In the genomic region with DNA sequence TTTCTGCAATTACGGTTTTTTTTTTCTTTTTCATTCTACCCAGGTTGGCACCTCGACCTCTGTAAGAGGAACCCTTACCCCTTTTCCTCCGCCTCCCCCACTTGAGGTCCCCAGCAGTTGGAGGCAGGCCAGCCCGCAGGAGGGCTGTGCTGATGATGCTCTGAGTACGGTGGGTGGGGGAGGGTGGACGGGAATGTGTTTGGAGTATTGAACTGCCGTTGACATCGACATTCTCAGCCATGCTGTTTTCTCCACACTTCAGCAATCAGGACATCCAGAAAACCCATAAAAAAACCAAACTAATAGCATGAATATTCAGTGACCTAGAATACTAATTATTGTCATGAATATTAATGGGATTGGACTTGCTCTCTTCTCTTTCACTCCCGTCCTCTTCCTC, we compare ENCODE assay signal across 10 mouse cellular contexts.
DNase-seq lines count a peak whose midpoint lies in the region; ATAC-seq and TF ChIP-seq lines count a peak whose summit lies in the region.
"Had no signal": no experiment of that assay in that cellular context is flagged by ENCODE, and none has a peak within 500 bp of the region (broad histone marks: within the 10 kb centered on the region; RNA-seq: fewer than 3 reads in every experiment).

No protein-coding gene starts in this region.

- H3K4me2 ChIP-seq in heart, postnatal 0 days (ENCODE audit: low read depth, low read length): peak overlapping the region; percentile 48
- peak overlapping the region; percentile 17 for H3K4me2 ChIP-seq in embryonic facial prominence, embryonic 11.5 days (ENCODE audit: low read depth, low read length)
- peak overlapping the region; percentile 40 for H3K4me2 ChIP-seq in midbrain, embryonic 11.5 days
- H3K4me2 ChIP-seq: limb, embryonic 15.5 days had no signal

- peak overlapping the region; percentile 8; the same call in 1 of the 2 replicates for H3K4me3 ChIP-seq in heart, postnatal 0 days (ENCODE audit: low read depth, low read length)
- no peak overlapping the region for H3K4me3 ChIP-seq in embryonic facial prominence, embryonic 11.5 days (ENCODE audit: low read depth, low read length)
- no peak overlapping the region for H3K4me3 ChIP-seq in midbrain, embryonic 11.5 days (ENCODE audit: low read depth, low read length)
- H3K4me3 ChIP-seq: limb, embryonic 15.5 days had no signal

- TF ChIP-seq CTCF in heart, postnatal 0 days (IDR thresholded peaks at IDR 0.05; ENCODE audit: low read depth): no peak

- no peak overlapping the region for H3K27ac ChIP-seq in heart, postnatal 0 days (ENCODE audit: low read depth)
- no peak overlapping the region for H3K27ac ChIP-seq in embryonic facial prominence, embryonic 11.5 days (replicated peaks; ENCODE audit: low read depth, low read length)
- H3K27ac ChIP-seq in midbrain, embryonic 11.5 days (ENCODE audit: low read depth, low read length): peak overlapping the region; percentile 12; the same call in 1 of the 2 replicates
- H3K27ac ChIP-seq: limb, embryonic 15.5 days had no signal

- no peaks in the 10 kb centered on the region for H3K4me1 ChIP-seq in heart, postnatal 0 days (ENCODE audit: control insufficient read depth, insufficient read depth)
- H3K4me1 ChIP-seq in embryonic facial prominence, embryonic 11.5 days (ENCODE audit: control insufficient read depth, insufficient read depth, low read length): no peaks in the 10 kb centered on the region
- peaks cover 23% of the 10 kb centered on the region for H3K4me1 ChIP-seq in midbrain, embryonic 11.5 days (ENCODE audit: control insufficient read depth, insufficient read depth, low read length)

- H3K27me3 ChIP-seq in heart, postnatal 0 days (ENCODE audit: control insufficient read depth, insufficient read depth, low read length): no peaks in the 10 kb centered on the region
- H3K27me3 ChIP-seq in embryonic facial prominence, embryonic 11.5 days (ENCODE audit: control insufficient read depth, insufficient read depth, low read length): no peaks in the 10 kb centered on the region
- H3K27me3 ChIP-seq in midbrain, embryonic 11.5 days (ENCODE audit: control insufficient read depth, insufficient read depth, low read length): peaks cover 3% of the 10 kb centered on the region; the same call in 1 of the 2 replicates
- H3K27me3 ChIP-seq: limb, embryonic 15.5 days had no signal

- no peak for DNase-seq in heart, postnatal 0 days (ENCODE audit: low spot score)
- DNase-seq in heart, postnatal 14 days: no peak
- DNase-seq in embryonic facial prominence, embryonic 11.5 days (ENCODE audit: low spot score): peak; percentile 46
- peak; percentile 34 for DNase-seq in kidney, adult 11 months
- DNase-seq in midbrain, embryonic 11.5 days (ENCODE audit: low spot score, missing footprints): no peak
- DNase-seq in adrenal gland, postnatal 36 days: no peak
- no peak for DNase-seq in left cerebral cortex, postnatal 25 days (ENCODE audit: low spot score in 2 of 2)
- no peak for DNase-seq in lung, postnatal 25 days (ENCODE audit: low spot score)
- DNase-seq: thymus, postnatal 36 days had no signal

- intact Hi-C loops in heart, postnatal 14 days (cut with DNase I): loop anchor here (5.0 kb wide), 2 partner anchors 103 to 192 kb away; no protein-coding TSS in a partner anchor
- intact Hi-C loops in left cerebral cortex, postnatal 25 days (cut with DNase I): no loop called here

- H3K36me3 ChIP-seq in heart, postnatal 0 days (replicated peaks; ENCODE audit: control insufficient read depth, insufficient read depth, low read length): no peaks in the 10 kb centered on the region
- H3K36me3 ChIP-seq in embryonic facial prominence, embryonic 11.5 days (replicated peaks; ENCODE audit: control insufficient read depth, insufficient read depth, low read depth, low read length): no peaks in the 10 kb centered on the region
- no peaks in the 10 kb centered on the region for H3K36me3 ChIP-seq in midbrain, embryonic 11.5 days (ENCODE audit: control insufficient read depth, insufficient read depth, low read length)

- no peak for TF ChIP-seq EP300 in heart, postnatal 0 days (IDR thresholded peaks at IDR 0.05; ENCODE audit: low read depth)

- 20% methylated on average over 9 of the region's 9 CpGs for WGBS in heart, postnatal 0 days
- 11% methylated on average over 9 of the region's 9 CpGs for WGBS in embryonic facial prominence, embryonic 11.5 days
- 6% methylated on average over 9 of the region's 9 CpGs for WGBS in midbrain, embryonic 11.5 days

- ATAC-seq in heart, postnatal 0 days (ENCODE audit: insufficient read depth, low read depth): no peak
- ATAC-seq in embryonic facial prominence, embryonic 11.5 days (replicated peaks; ENCODE audit: insufficient number of reproducible peaks, low FRiP score, low TSS enrichment, low read depth): peak; percentile 41; the same call in 1 of the 2 replicates
- ATAC-seq in midbrain, embryonic 11.5 days (ENCODE audit: low FRiP score): peak; percentile 78

- H3K9me3 ChIP-seq in heart, postnatal 0 days (replicated peaks; ENCODE audit: control insufficient read depth, low read length): no peaks in the 10 kb centered on the region
- H3K9me3 ChIP-seq in embryonic facial prominence, embryonic 11.5 days (replicated peaks; ENCODE audit: control insufficient read depth, low read length): no peaks in the 10 kb centered on the region
- no peaks in the 10 kb centered on the region for H3K9me3 ChIP-seq in midbrain, embryonic 11.5 days (ENCODE audit: control insufficient read depth, low read length)
- H3K9me3 ChIP-seq: limb, embryonic 15.5 days had no signal

- no peak overlapping the region for H3K9ac ChIP-seq in heart, postnatal 0 days (replicated peaks; ENCODE audit: low read depth, low read length)
- no peak overlapping the region for H3K9ac ChIP-seq in embryonic facial prominence, embryonic 11.5 days (replicated peaks; ENCODE audit: low read length)
- H3K9ac ChIP-seq in midbrain, embryonic 11.5 days (ENCODE audit: low read length): no peak overlapping the region
- H3K9ac ChIP-seq: limb, embryonic 15.5 days had no signal

Comparison
In these comparisons a context has a peak if more than half of its experiments do, and no peak if none do; other contexts are left out.
1. DNase-seq: peak in embryonic facial prominence, embryonic 11.5 days (single experiment) and kidney, adult 11 months (single experiment); none in heart, postnatal 0 days (single experiment), heart, postnatal 14 days (0 of 2), midbrain, embryonic 11.5 days (single experiment), adrenal gland, postnatal 36 days (0 of 2), left cerebral cortex, postnatal 25 days (0 of 2) and lung, postnatal 25 days (single experiment).
2. Peak in every context shown above with its lines, with median percentiles within 50 percentile points of each other: H3K4me2 ChIP-seq.